Mouse (Mus musculus): ENCODE results near the gene Arl4c. TPM values are rescaled to one million over a fixed set of nuclear protein-coding genes. Genes with fewer than 3 reads are reported as not detected.

Arl4c gene
- total and polyA plus RNA-seq, 3 experiments, result 0.11 TPM; not detected in 2

- H3K36me3 ChIP-seq (replicated peaks), result no peaks in the 10 kb centered on the region
- TF ChIP-seq GATA2 (IDR thresholded peaks at IDR 0.05; ENCODE audit: borderline replicate concordance, low read depth, low read length), result no peak
- TF ChIP-seq CTCF (IDR thresholded peaks at IDR 0.05; ENCODE audit: low read depth, low read length), result no peak
Measured at GRCm38 (mm10) chr1:88668353-88668752, 33.7 kb downstream of the Arl4c start.

GRCm38 (mm10) chr1:88664623-88665022, 37.4 kb downstream of the Arl4c start:
- Histone ChIP-seq H3K27me3 (ENCODE audit: insufficient read depth, low read length) (no peaks in the 10 kb centered on the region), H3K36me3 (replicated peaks) (no peaks in the 10 kb centered on the region), H3K4me3 (ENCODE audit: low read depth, low read length) (no peak overlapping the region), H3K4me1 (ENCODE audit: insufficient read depth, low read depth, low read length) (no peaks in the 10 kb centered on the region), H3K9me3 (replicated peaks) (no peaks in the 10 kb centered on the region)
- ATAC-seq (ENCODE audit: extremely low read depth, insufficient number of reproducible peaks, low FRiP score, poor library complexity, severe bottlenecking), result no peak
- TF ChIP-seq POLR2AphosphoS5 (IDR thresholded peaks at IDR 0.05; ENCODE audit: insufficient replicate concordance, low read depth, low read length), result no peak
- TF ChIP-seq GATA2 (IDR thresholded peaks at IDR 0.05; ENCODE audit: borderline replicate concordance, low read depth, low read length), result no peak
- TF ChIP-seq TAL1 (conservative IDR thresholded peaks at IDR 0.05; ENCODE audit: low read depth, low read length), result no peak
- no peak for TF ChIP-seq GATA1 (IDR thresholded peaks at IDR 0.05; ENCODE audit: borderline replicate concordance, low read length)
- no peak for DNase-seq (ENCODE audit: low spot score)

More at GRCm38 (mm10) chr1:88668353-88668752, 33.7 kb downstream of the Arl4c start:
- Histone ChIP-seq H3K9me3 (replicated peaks) (no peaks in the 10 kb centered on the region), H3K4me1 (ENCODE audit: insufficient read depth, low read depth, low read length) (no peaks in the 10 kb centered on the region), H3K27me3 (ENCODE audit: insufficient read depth, low read length) (no peaks in the 10 kb centered on the region), H3K4me3 (ENCODE audit: low read depth, low read length) (no peak overlapping the region)
- no peak for ATAC-seq (ENCODE audit: extremely low read depth, insufficient number of reproducible peaks, low FRiP score, poor library complexity, severe bottlenecking)
- no peak for DNase-seq (ENCODE audit: low spot score)

GRCm38 (mm10) chr1:88662736-88663135, 39.3 kb downstream of the Arl4c start:
- no peak for ATAC-seq (ENCODE audit: extremely low read depth, insufficient number of reproducible peaks, low FRiP score, poor library complexity, severe bottlenecking)
- H3K36me3 ChIP-seq (replicated peaks), result no peaks in the 10 kb centered on the region

GRCm38 (mm10) chr1:88661209-88661608, 40.8 kb downstream of the Arl4c start:
- H3K4me3 ChIP-seq (ENCODE audit: low read depth, low read length), result no peak overlapping the region
- H3K9me3 ChIP-seq (replicated peaks), result no peaks in the 10 kb centered on the region
- H3K4me1 ChIP-seq (ENCODE audit: insufficient read depth, low read depth, low read length), result no peaks in the 10 kb centered on the region
- H3K27me3 ChIP-seq (ENCODE audit: insufficient read depth, low read length), result no peaks in the 10 kb centered on the region
- TF ChIP-seq GATA1 (IDR thresholded peaks at IDR 0.05; ENCODE audit: borderline replicate concordance, low read length) (no peak), POLR2AphosphoS5 (IDR thresholded peaks at IDR 0.05; ENCODE audit: insufficient replicate concordance, low read depth, low read length) (no peak), CTCF (IDR thresholded peaks at IDR 0.05; ENCODE audit: low read depth, low read length) (no peak), TAL1 (conservative IDR thresholded peaks at IDR 0.05; ENCODE audit: low read depth, low read length) (no peak), GATA2 (IDR thresholded peaks at IDR 0.05; ENCODE audit: borderline replicate concordance, low read depth, low read length) (no peak)
- no peaks in the 10 kb centered on the region for H3K36me3 ChIP-seq (replicated peaks)
- ATAC-seq (ENCODE audit: extremely low read depth, insufficient number of reproducible peaks, low FRiP score, poor library complexity, severe bottlenecking), result no peak
- no peak for DNase-seq (ENCODE audit: low spot score)

More at GRCm38 (mm10) chr1:88662736-88663135, 39.3 kb downstream of the Arl4c start:
- DNase-seq (ENCODE audit: low spot score), result no peak
- Histone ChIP-seq H3K27me3 (ENCODE audit: insufficient read depth, low read length) (no peaks in the 10 kb centered on the region), H3K9me3 (replicated peaks) (no peaks in the 10 kb centered on the region), H3K4me3 (ENCODE audit: low read depth, low read length) (no peak overlapping the region), H3K4me1 (ENCODE audit: insufficient read depth, low read depth, low read length) (no peaks in the 10 kb centered on the region)
- TF ChIP-seq POLR2AphosphoS5 (IDR thresholded peaks at IDR 0.05; ENCODE audit: insufficient replicate concordance, low read depth, low read length), result no peak
- TF ChIP-seq GATA1 (IDR thresholded peaks at IDR 0.05; ENCODE audit: borderline replicate concordance, low read length), result no peak
- no peak for TF ChIP-seq TAL1 (conservative IDR thresholded peaks at IDR 0.05; ENCODE audit: low read depth, low read length)
- TF ChIP-seq GATA2 (IDR thresholded peaks at IDR 0.05; ENCODE audit: borderline replicate concordance, low read depth, low read length), result no peak
- TF ChIP-seq CTCF (IDR thresholded peaks at IDR 0.05; ENCODE audit: low read depth, low read length), result no peak

GRCm38 (mm10) chr1:88658290-88658857, 43.6 kb downstream of the Arl4c start:
- no peaks in the 10 kb centered on the region for H3K9me3 ChIP-seq (replicated peaks)
- TF ChIP-seq GATA1 (IDR thresholded peaks at IDR 0.05; ENCODE audit: borderline replicate concordance, low read length), result no peak
- TF ChIP-seq POLR2AphosphoS5 (IDR thresholded peaks at IDR 0.05; ENCODE audit: insufficient replicate concordance, low read depth, low read length), result no peak
- no peak for TF ChIP-seq CTCF (IDR thresholded peaks at IDR 0.05; ENCODE audit: low read depth, low read length)
- no peak for TF ChIP-seq GATA2 (IDR thresholded peaks at IDR 0.05; ENCODE audit: borderline replicate concordance, low read depth, low read length)
- TF ChIP-seq TAL1 (conservative IDR thresholded peaks at IDR 0.05; ENCODE audit: low read depth, low read length), result no peak
- ATAC-seq (ENCODE audit: extremely low read depth, insufficient number of reproducible peaks, low FRiP score, poor library complexity, severe bottlenecking) (no peak), DNase-seq (ENCODE audit: low spot score) (no peak)
- H3K36me3 ChIP-seq (replicated peaks), result no peaks in the 10 kb centered on the region
- no peaks in the 10 kb centered on the region for H3K27me3 ChIP-seq (ENCODE audit: insufficient read depth, low read length)
- H3K4me1 ChIP-seq (ENCODE audit: insufficient read depth, low read depth, low read length), result peaks cover 2% of the 10 kb centered on the region; the same call in 1 of the 2 replicates
- H3K4me3 ChIP-seq (ENCODE audit: low read depth, low read length), result no peak overlapping the region

GRCm38 (mm10) chr1:88656096-88656480, 45.9 kb downstream of the Arl4c start:
- H3K4me3 ChIP-seq (ENCODE audit: low read depth, low read length), result no peak overlapping the region
- ATAC-seq (ENCODE audit: extremely low read depth, insufficient number of reproducible peaks, low FRiP score, poor library complexity, severe bottlenecking), result no peak
- no peaks in the 10 kb centered on the region for H3K9me3 ChIP-seq (replicated peaks)
- no peaks in the 10 kb centered on the region for H3K36me3 ChIP-seq (replicated peaks)
- H3K4me1 ChIP-seq (ENCODE audit: insufficient read depth, low read depth, low read length), result peaks cover 2% of the 10 kb centered on the region; the same call in 1 of the 2 replicates
- no peak for DNase-seq (ENCODE audit: low spot score)
- H3K27me3 ChIP-seq (ENCODE audit: insufficient read depth, low read length), result no peaks in the 10 kb centered on the region
- no peak for TF ChIP-seq GATA1 (IDR thresholded peaks at IDR 0.05; ENCODE audit: borderline replicate concordance, low read length)
- no peak for TF ChIP-seq POLR2AphosphoS5 (IDR thresholded peaks at IDR 0.05; ENCODE audit: insufficient replicate concordance, low read depth, low read length)
- TF ChIP-seq CTCF (IDR thresholded peaks at IDR 0.05; ENCODE audit: low read depth, low read length), result no peak
- TF ChIP-seq TAL1 (conservative IDR thresholded peaks at IDR 0.05; ENCODE audit: low read depth, low read length), result no peak
- no peak for TF ChIP-seq GATA2 (IDR thresholded peaks at IDR 0.05; ENCODE audit: borderline replicate concordance, low read depth, low read length)

All from G1E (cell line).